Mouse (Mus musculus) lung, postnatal 0 days (tissue): Measurements from ENCODE around the gene Umad1.

Source experiments
- CTCF ChIP-seq: IDR thresholded peaks from 2 replicates; pipeline ENCODE4 v1.5.1; 2016; ENCODE audit warnings: antibody characterized with exemption, mild to moderate bottlenecking
- EP300 ChIP-seq: IDR thresholded peaks from 2 replicates; pipeline ENCODE4 v1.6.1; 2016; ENCODE audit warnings: antibody characterized with exemption, mild to moderate bottlenecking, control low read depth

- TF ChIP-seq CTCF (no peak), EP300 (no peak)
Observed at GRCm38 (mm10) chr6:8506631-8507030, 247.5 kb downstream of the Umad1 start.
